Mouse (Mus musculus) liver, embryonic 14.5 days (tissue): ENCODE measurements at regions not wholly inside any gene's neighbourhood (a gene's known extent, or its start where the extent isn't known, plus 50 kb on each side); places are given as distances from the start of the nearest gene placed in this dataset.

ENCODE experiments used
- CTCF ChIP-seq: IDR thresholded peaks from 2 replicates; pipeline ENCODE4 v1.5.1; 2016; ENCODE audit warnings: antibody characterized with exemption, low read depth, control low read depth
- EP300 ChIP-seq: IDR thresholded peaks from 2 replicates; pipeline ENCODE4 v1.6.1; 2016; ENCODE audit warnings: antibody characterized with exemption, low read depth

DNA sequence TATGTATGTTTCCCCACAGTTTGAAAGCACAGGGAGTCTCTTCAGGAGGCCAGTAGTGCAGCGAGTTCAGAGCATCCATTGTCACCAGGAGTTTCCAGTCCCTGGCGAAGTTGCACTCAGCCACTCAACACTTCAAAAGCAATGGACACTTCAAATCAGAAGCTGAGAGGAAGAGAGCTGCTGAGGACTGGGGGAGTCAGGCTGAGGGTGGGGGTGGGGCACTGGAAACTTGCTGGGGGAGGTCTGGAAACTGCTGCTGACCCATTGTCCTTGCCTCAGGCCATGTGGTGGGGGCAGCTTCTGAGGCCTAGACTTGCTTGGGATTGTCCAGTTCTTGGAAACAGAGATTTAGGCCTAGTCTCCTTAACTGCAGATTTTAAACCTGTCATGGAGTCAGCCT lies 176.8 kb upstream of the Tab2 start:
- TF ChIP-seq CTCF (no peak), EP300 (no peak)
